Mouse (Mus musculus): ENCODE data around the gene Tmem128. TPM values are rescaled to one million over a fixed set of nuclear protein-coding genes. Genes with fewer than 3 reads are reported as not detected.

Tmem128 gene
- polyA plus RNA-seq, 1 experiment from 2014 or later: 20.3 TPM

DNA sequence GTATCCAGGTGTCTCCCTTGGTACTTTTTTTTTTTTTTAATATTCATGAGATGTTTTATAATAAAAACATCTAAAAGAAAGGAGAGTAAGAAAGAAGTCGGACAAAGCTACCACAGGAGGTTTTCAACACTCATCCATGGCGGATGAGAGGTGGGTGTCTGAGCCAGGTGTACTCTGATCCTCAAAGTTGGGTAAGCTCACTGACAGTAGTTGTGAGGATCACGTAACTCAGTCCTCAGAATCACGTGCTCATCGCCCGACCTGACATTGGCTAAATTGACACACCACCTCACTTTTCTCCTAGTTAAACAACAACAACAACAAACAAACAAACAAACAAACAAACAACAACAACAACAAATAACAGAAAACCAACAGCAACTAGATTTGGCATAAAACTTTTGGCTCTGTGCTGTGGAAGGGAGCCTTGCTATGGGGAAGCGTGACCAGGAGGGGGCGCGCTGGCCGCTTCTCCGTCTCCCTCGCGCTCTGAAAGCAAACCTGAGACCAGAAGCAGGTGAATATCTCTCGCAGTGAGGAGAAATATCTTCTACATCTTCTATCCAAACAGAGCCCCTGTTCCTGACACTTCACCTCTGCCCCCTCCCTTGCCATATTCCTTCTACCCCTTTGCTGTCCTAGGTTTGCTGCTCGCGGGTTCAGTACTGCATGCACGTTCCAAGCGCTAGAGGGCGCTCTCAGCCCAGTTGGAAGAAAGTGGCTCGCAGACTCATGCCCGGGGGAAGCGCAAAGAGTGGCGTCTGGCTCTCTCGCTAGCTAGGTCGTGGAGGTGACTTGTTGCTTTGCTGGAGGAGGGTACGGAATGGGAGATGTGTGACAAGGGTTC lies 47.5 kb downstream of the Tmem128 start:
- no peak overlapping the region for H3K27ac ChIP-seq
- no peaks in the 10 kb centered on the region for H3K36me3 ChIP-seq (ENCODE audit: inconsistent target)
- H3K79me2 ChIP-seq (ENCODE audit: inconsistent target): no peaks in the 10 kb centered on the region
- H3K4me3 ChIP-seq (ENCODE audit: inconsistent target): no peak overlapping the region; the same call in 1 of the 2 replicates
- 14% methylated on average over 26 of the region's 26 CpGs for WGBS (ENCODE audit: missing documents)

DNA sequence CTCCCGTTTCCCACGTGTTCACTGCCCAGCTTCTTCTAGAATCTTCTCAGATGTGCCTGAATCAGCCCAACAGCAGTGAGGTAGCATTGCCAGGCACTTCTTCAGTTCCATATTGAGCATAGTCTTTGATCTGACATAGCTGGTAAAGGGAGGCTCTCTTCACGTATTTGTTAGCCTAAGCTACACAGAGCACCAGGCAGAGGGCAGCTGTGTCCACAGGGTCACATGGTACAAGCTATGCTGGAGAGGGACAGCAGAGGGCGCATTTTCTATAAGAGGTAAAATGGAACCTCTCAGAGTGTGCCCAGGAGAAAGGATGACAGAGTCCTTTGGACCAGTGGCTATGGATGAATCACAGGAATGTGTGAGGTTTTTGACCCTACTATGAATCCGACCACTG lies 48.9 kb downstream of the Tmem128 start:
- H3K27ac ChIP-seq: no peak overlapping the region
- H3K4me3 ChIP-seq (ENCODE audit: inconsistent target): no peak overlapping the region
- 49% methylated on average over 5 of the region's 5 CpGs for WGBS (ENCODE audit: missing documents)
- H3K79me2 ChIP-seq (ENCODE audit: inconsistent target): no peaks in the 10 kb centered on the region
- no peaks in the 10 kb centered on the region for H3K36me3 ChIP-seq (ENCODE audit: inconsistent target)

DNA sequence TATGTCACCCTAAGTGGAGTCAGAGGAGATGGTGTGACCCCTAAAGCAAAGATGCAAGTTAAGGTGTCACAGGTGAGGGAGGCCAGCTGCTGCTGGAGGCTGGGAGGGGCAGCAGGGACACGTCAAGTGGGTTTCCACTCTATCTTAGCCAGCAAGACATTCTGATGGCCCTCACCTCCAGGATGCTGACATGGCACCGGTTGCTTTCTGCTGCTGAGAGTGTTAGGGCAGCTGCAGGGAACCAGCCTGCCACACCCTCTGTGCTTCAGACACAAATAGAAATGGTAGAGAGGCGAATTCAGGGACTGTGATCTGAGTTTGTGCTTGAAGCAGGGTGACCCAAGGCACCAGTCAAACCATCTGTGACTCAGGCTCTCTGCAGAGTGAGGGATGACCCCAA lies 49.8 kb downstream of the Tmem128 start:
- no peaks in the 10 kb centered on the region for H3K36me3 ChIP-seq (ENCODE audit: inconsistent target)
- no peaks in the 10 kb centered on the region for H3K79me2 ChIP-seq (ENCODE audit: inconsistent target)
- WGBS (ENCODE audit: missing documents): 63% methylated on average over 3 of the region's 3 CpGs
- H3K27ac ChIP-seq: no peak overlapping the region
- no peak overlapping the region for H3K4me3 ChIP-seq (ENCODE audit: inconsistent target)

Other genes starting within 250 kb of the Tmem128 start
- 19.4 to 32.7 TPM (median 21.8 TPM) in 3 replicates for gene Stx18, start 221.4 kb upstream of the Tmem128 start, polyA plus RNA-seq (2018)
- 0.15 TPM in 1 of 3 replicates, not detected in the others for gene Nsg1, start 100.3 kb upstream of the Tmem128 start, polyA plus RNA-seq (2018)
- 2.4 to 4.7 TPM (median 2.9 TPM) in 3 replicates for gene Zbtb49, start 39.7 kb upstream of the Tmem128 start, polyA plus RNA-seq (2018)
- gene Lyar, start 39.7 kb upstream of the Tmem128 start, polyA plus RNA-seq (2018): 8.1 to 30.2 TPM (median 28.9 TPM) in 3 replicates
- gene Otop1, start 15.8 kb downstream of the Tmem128 start, polyA plus RNA-seq (2018): not detected in 3 replicates
- gene Drd5, start 59.2 kb downstream of the Tmem128 start, polyA plus RNA-seq (2018): not detected in 3 replicates
- gene Slc2a9, start 243.0 kb downstream of the Tmem128 start, polyA plus RNA-seq (2018): 8.5 to 10.7 TPM (median 9.2 TPM) in 3 replicates

Measured in macrophage (primary cell).